Mouse (Mus musculus) CH12.LX (cell line): ENCODE results near the gene C730034F03Rik. TPM values are rescaled to one million over a fixed set of nuclear protein-coding genes. Genes with fewer than 3 reads are reported as not detected.
A peak's percentile ranks its signal among the peaks of the same experiment; 100 is the strongest.

Source experiments
- DNase-seq: peaks from one replicate; pipeline ENCODE4 v3.0.0-alpha.2; 2013; ENCODE audit errors: extremely low read depth
- H3K27ac ChIP-seq: 2 replicates; pipeline ENCODE4 v1.5.1; 2012; ENCODE audit warnings: low read depth, mild to moderate bottlenecking, control low read depth, moderate library complexity; ENCODE audit not compliant: insufficient read depth
- H3K27me3 ChIP-seq: replicated peaks from 2 replicates; pipeline ENCODE3; 2012; ENCODE audit warnings: inconsistent platforms
- H3K36me3 ChIP-seq, 2 experiments: replicated peaks in 1 of 2; 2 replicates each; pipeline versions ENCODE3 to v1.6.1; 2012; ENCODE audit warnings: inconsistent platforms in 1 of 2, low read length in 1 of 2, mild to moderate bottlenecking in 1 of 2, mixed read lengths in 1 of 2, moderate library complexity in 1 of 2; ENCODE audit not compliant: control insufficient read depth in 1 of 2, insufficient read depth in 1 of 2
- H3K4me1 ChIP-seq, 2 experiments: 2 replicates each; pipeline ENCODE4 v1.6.1; 2012; ENCODE audit warnings: inconsistent platforms in 1 of 2, moderate library complexity in 1 of 2; ENCODE audit not compliant: insufficient read depth in 2 of 2, control insufficient read depth in 1 of 2
- H3K4me2 ChIP-seq: 2 replicates; pipeline ENCODE4 v1.6.1; 2012; ENCODE audit warnings: low read depth, mild to moderate bottlenecking, control low read depth; ENCODE audit not compliant: poor library complexity, insufficient read depth, severe bottlenecking
- H3K4me3 ChIP-seq, 3 experiments: fragments of 150-350 bp in 1 of 3; sonication (generic) in 1 of 3; replicated peaks in 1 of 3; 2 replicates each; pipeline versions ENCODE3 to v1.5.1; 2011 to 2012; ENCODE audit warnings: low read depth in 2 of 3, low read length in 2 of 3, mild to moderate bottlenecking in 2 of 3, moderate library complexity in 2 of 3, control low read depth in 1 of 3, improper control_type of control experiment in 1 of 3, inconsistent platforms in 1 of 3, mixed read lengths in 1 of 3; ENCODE audit not compliant: poor library complexity in 1 of 3
- H3K79me2 ChIP-seq: replicated peaks from 2 replicates; pipeline ENCODE4 v1.6.1; 2012; ENCODE audit warnings: mild to moderate bottlenecking, moderate library complexity; ENCODE audit not compliant: control insufficient read depth, poor library complexity, insufficient read depth, severe bottlenecking; ENCODE audit errors: extremely low read depth
- H3K9ac ChIP-seq: 2 replicates; pipeline ENCODE4 v1.6.1; 2012; ENCODE audit warnings: low read depth, mild to moderate bottlenecking, control low read depth, moderate library complexity; ENCODE audit not compliant: insufficient read depth
- H3K9me3 ChIP-seq: replicated peaks from 2 replicates; pipeline ENCODE3; 2012; ENCODE audit warnings: low read length, inconsistent platforms, mixed read lengths
- BHLHE40 ChIP-seq: IDR thresholded peaks from 2 replicates; pipeline ENCODE4 v1.6.1; 2011; ENCODE audit warnings: mild to moderate bottlenecking, low read depth, low read length, improper control_type of control experiment
- CHD2 ChIP-seq: IDR thresholded peaks from 2 replicates; pipeline ENCODE4 v1.6.1; 2011; ENCODE audit warnings: low read length, improper control_type of control experiment
- EP300 ChIP-seq: IDR thresholded peaks from 2 replicates; pipeline ENCODE4 v1.6.1; 2011; ENCODE audit warnings: low read length, improper control_type of control experiment
- HCFC1 ChIP-seq: IDR thresholded peaks from 2 replicates; pipeline ENCODE4 v1.6.1; 2012; ENCODE audit warnings: low read depth, mild to moderate bottlenecking, inconsistent platforms, low read length, improper control_type of control experiment
- IRF4 ChIP-seq: IDR thresholded peaks from 2 replicates; pipeline ENCODE4 v1.6.1; 2014; ENCODE audit warnings: low read depth, mild to moderate bottlenecking, inconsistent platforms, low read length, improper control_type of control experiment
- JUN ChIP-seq: IDR thresholded peaks from 2 replicates; pipeline ENCODE4 v1.6.1; 2011; ENCODE audit warnings: low read depth, mild to moderate bottlenecking, low read length, improper control_type of control experiment, moderate library complexity; ENCODE audit not compliant: insufficient read depth
- JUND ChIP-seq: conservative IDR thresholded peaks from 2 replicates; pipeline ENCODE4 v1.6.1; 2011; ENCODE audit warnings: low read depth, low read length, improper control_type of control experiment
- KAT2A ChIP-seq: IDR thresholded peaks from 2 replicates; pipeline ENCODE4 v1.6.1; 2012; ENCODE audit warnings: low read length, improper control_type of control experiment, inconsistent platforms; ENCODE audit not compliant: insufficient replicate concordance
- MAFK ChIP-seq: IDR thresholded peaks from 2 replicates; pipeline ENCODE4 v1.6.1; 2011; ENCODE audit warnings: low read length, improper control_type of control experiment; ENCODE audit not compliant: insufficient replicate concordance
- MEF2A ChIP-seq: IDR thresholded peaks from 2 replicates; pipeline ENCODE4 v1.6.1; 2014; ENCODE audit warnings: low read depth, mild to moderate bottlenecking, inconsistent platforms, low read length, improper control_type of control experiment, borderline replicate concordance
- MYC ChIP-seq: IDR thresholded peaks from 2 replicates; pipeline ENCODE4 v1.6.1; 2011; ENCODE audit warnings: low read depth, mild to moderate bottlenecking, improper control_type of control experiment, low read length
- NELFE ChIP-seq: IDR thresholded peaks from 2 replicates; pipeline ENCODE4 v1.6.1; 2011; ENCODE audit warnings: low read depth, low read length, improper control_type of control experiment
- NRF1 ChIP-seq: IDR thresholded peaks from 2 replicates; pipeline ENCODE4 v1.6.1; 2014; ENCODE audit warnings: low read depth, mild to moderate bottlenecking, inconsistent platforms, low read length, improper control_type of control experiment, moderate library complexity
- RAD21 ChIP-seq: IDR thresholded peaks from 2 replicates; pipeline ENCODE4 v1.6.1; 2011; ENCODE audit warnings: low read depth, mild to moderate bottlenecking, low read length, improper control_type of control experiment, moderate library complexity
- SIN3A ChIP-seq: IDR thresholded peaks from 2 replicates; pipeline ENCODE4 v1.6.1; 2012; ENCODE audit warnings: low read length, improper control_type of control experiment, inconsistent platforms
- TCF12 ChIP-seq: IDR thresholded peaks from 2 replicates; pipeline ENCODE4 v1.6.1; 2014; ENCODE audit warnings: low read depth, mild to moderate bottlenecking, inconsistent platforms, low read length, improper control_type of control experiment
- UBTF ChIP-seq: IDR thresholded peaks from 2 replicates; pipeline ENCODE4 v1.6.1; 2012; ENCODE audit warnings: low read depth, mild to moderate bottlenecking, inconsistent platforms, low read length, improper control_type of control experiment, moderate library complexity
- USF1 ChIP-seq: IDR thresholded peaks from 2 replicates; pipeline ENCODE4 v1.6.1; 2014; ENCODE audit warnings: low read depth, mild to moderate bottlenecking, inconsistent platforms, low read length, improper control_type of control experiment
- ZKSCAN1 ChIP-seq: IDR thresholded peaks from 2 replicates; pipeline ENCODE4 v1.6.1; 2012; ENCODE audit warnings: low read depth, inconsistent platforms, low read length, improper control_type of control experiment, borderline replicate concordance
- ZMIZ1 ChIP-seq: IDR thresholded peaks from 2 replicates; pipeline ENCODE4 v1.6.1; 2012; ENCODE audit warnings: low read depth, mild to moderate bottlenecking, inconsistent platforms, low read length, improper control_type of control experiment
- dilution Hi-C: fragments of 300-500 bp; cut with MboI; formaldehyde crosslinking; loops from 2 replicates; pipeline ENCODE4 v1.14.3; 2020; ENCODE audit warnings: low sequenced_read_pairs; ENCODE audit not compliant: extremely low pct_unique_long_range_greater_than_20kb, extremely low pct_ligation_motif_present
- in situ Hi-C: fragments of 300-500 bp; cut with MboI; formaldehyde crosslinking; loops from 3 replicates; pipeline ENCODE4 v1.14.3; 2019; ENCODE audit warnings: low sequenced_read_pairs, low pct_ligation_motif_present, low pct_unique_long_range_greater_than_20kb, mixed read lengths
- polyA plus RNA-seq: library from polyadenylated mRNA; unstranded; fragments of >175 nt; gene quantifications from 2 replicates; pipeline ENCODE4 v1.2.1, GENCODE M21; 2012; ENCODE audit warnings: low read depth; ENCODE audit not compliant: insufficient read length
- total RNA-seq, 2 experiments: library from RNA; depleted of rRNA; stranded (reverse); fragments of 300-350 nt in 1 of 2; fragments of >200 nt in 1 of 2; gene quantifications; 2 replicates each; pipeline ENCODE4 v1.2.3; 2012 to 2014

C730034F03Rik gene
- total and polyA plus RNA-seq, 3 experiments: 0.35 to 3.6 (median 1.1) TPM

DNA sequence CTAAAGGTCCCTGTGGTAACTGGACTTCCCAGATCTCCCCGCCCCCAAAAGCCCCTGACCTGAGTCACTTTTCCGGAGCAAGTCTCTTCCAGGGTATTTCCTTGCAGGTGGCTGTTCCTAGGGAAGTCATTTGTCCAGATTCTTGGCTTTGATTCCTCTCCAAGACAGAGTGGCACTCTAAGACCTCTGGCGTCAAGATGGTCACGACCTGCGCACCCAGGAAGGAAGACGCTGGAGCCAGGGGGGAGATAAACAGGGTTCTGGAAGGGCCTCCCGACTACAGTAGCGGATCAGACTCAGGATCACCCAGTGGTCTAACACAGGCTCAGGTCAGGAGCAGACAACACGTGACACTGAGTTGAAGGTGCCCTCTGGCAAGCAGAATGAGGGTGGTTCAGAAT is 47.7 kb downstream of the C730034F03Rik start, which contains the start of gene Arsa:
Arsa (minus strand) TSS at position 335 of the 401 bp plus-strand sequence.
- Histone ChIP-seq H3K27ac (no peak within 1 kb of the TSS), H3K27me3 (no peaks in the 10 kb centered on the region), H3K79me2 (no peaks in the 10 kb centered on the region), H3K36me3 (peaks cover 2 to 36% of the 10 kb centered on the region in 2 experiments), H3K4me1 (peaks cover 11 to 29% of the 10 kb centered on the region in 2 experiments), H3K9ac (peak within 1 kb of the TSS; percentile 33), H3K4me3 (peak within 1 kb of the TSS; percentile 63 to 95 (median 71)), H3K9me3 (no peaks in the 10 kb centered on the region), H3K4me2 (peak within 1 kb of the TSS; percentile 45)
- dilution Hi-C loops: no loop called here
- TF ChIP-seq RAD21 (no peak), IRF4 (no peak), NELFE (no peak), CHD2 (no peak), NRF1 (no peak)
- in situ Hi-C loops: loop anchor here (5.0 kb wide), 1 partner anchor 55 kb away; no protein-coding TSS in a partner anchor
- no peak for DNase-seq

DNA sequence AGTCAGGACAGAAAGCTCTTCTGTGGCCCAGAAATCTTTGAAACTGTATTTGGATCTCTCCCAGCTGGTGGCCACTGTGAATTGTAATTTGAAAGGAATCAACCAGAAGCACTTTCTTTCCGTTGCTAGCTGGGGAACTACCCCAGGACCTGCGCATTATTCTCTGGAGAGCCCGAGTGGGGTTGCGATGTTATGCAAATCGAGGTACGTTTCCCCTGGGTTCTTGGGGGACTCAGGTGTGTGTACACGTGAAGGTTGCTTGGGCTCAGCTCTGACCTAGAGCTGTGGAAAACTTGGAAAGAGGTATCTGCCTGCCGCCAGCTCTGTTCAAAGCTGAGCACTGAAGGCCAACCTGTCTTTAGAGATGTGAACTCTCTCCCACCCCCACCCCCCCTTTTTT is 48.4 kb downstream of the C730034F03Rik start:
- H3K9ac ChIP-seq: no peak overlapping the region
- no peak overlapping the region for H3K27ac ChIP-seq

GRCm38 (mm10) chr15:89478622-89479021 is 49.2 kb downstream of the C730034F03Rik start:
- DNase-seq: no peak
- no peak for TF ChIP-seq KAT2A
- no peak for TF ChIP-seq NRF1
- no peak for TF ChIP-seq SIN3A
- no peak for TF ChIP-seq EP300
- TF ChIP-seq JUND: no peak
- TF ChIP-seq ZKSCAN1: no peak
- TF ChIP-seq HCFC1: no peak
- TF ChIP-seq ZMIZ1: no peak
- no peak for TF ChIP-seq IRF4
- no peak for TF ChIP-seq TCF12
- no peak for TF ChIP-seq MAFK
- TF ChIP-seq BHLHE40: no peak
- no peak for TF ChIP-seq MYC
- no peak for TF ChIP-seq RAD21
- no peak for TF ChIP-seq JUN
- no peak for TF ChIP-seq USF1
- no peak for TF ChIP-seq UBTF
- no peak for TF ChIP-seq MEF2A
- Histone ChIP-seq H3K79me2 (no peaks in the 10 kb centered on the region), H3K4me1 (peaks cover 11 to 29% of the 10 kb centered on the region in 2 experiments), H3K27ac (no peak overlapping the region), H3K27me3 (no peaks in the 10 kb centered on the region), H3K4me3 (no peak overlapping the region), H3K9me3 (no peaks in the 10 kb centered on the region), H3K9ac (no peak overlapping the region), H3K4me2 (no peak overlapping the region), H3K36me3 (peaks cover 2 to 27% of the 10 kb centered on the region in 2 experiments)
- dilution Hi-C loops: no loop called here
- in situ Hi-C loops: loop anchor here (5.0 kb wide), 1 partner anchor 54 kb away; no protein-coding TSS in a partner anchor

More for the DNA sequence above, 48.4 kb downstream of the C730034F03Rik start:
- no peaks in the 10 kb centered on the region for H3K79me2 ChIP-seq
- peaks cover 2 to 35% of the 10 kb centered on the region in 2 experiments for H3K36me3 ChIP-seq
- TF ChIP-seq BHLHE40 (peak; percentile 44; the same call in 1 of the 2 replicates), MYC (no peak)
- no peak overlapping the region for H3K4me3 ChIP-seq
- dilution Hi-C loops: no loop called here
- peak; percentile 22 for DNase-seq
- H3K27me3 ChIP-seq: no peaks in the 10 kb centered on the region
- in situ Hi-C loops: loop anchor here (5.0 kb wide), 1 partner anchor 54 kb away; no protein-coding TSS in a partner anchor
- H3K9me3 ChIP-seq: no peaks in the 10 kb centered on the region
- no peak overlapping the region for H3K4me2 ChIP-seq
- peaks cover 11 to 29% of the 10 kb centered on the region in 2 experiments for H3K4me1 ChIP-seq
